ENCODE assay signal across 12 mouse cellular contexts in genomic region chr2:145691367-145692009, GRCm38 (mm10).
"Had no signal": no experiment of that assay in that cellular context is flagged by ENCODE, and none has a peak within 500 bp of the region (broad histone marks: within the 10 kb centered on the region; RNA-seq: fewer than 3 reads in every experiment).

No protein-coding gene starts in this region.

- H3K36me3 ChIP-seq: limb, embryonic 13.5 days; liver, embryonic 15.5 days; midbrain, embryonic 13.5 days had no signal

- H3K4me1 ChIP-seq: liver, embryonic 15.5 days; midbrain, embryonic 13.5 days had no signal

- H3K4me2 ChIP-seq: limb, embryonic 13.5 days; liver, embryonic 15.5 days; midbrain, embryonic 13.5 days had no signal

- H3K27me3 ChIP-seq: limb, embryonic 13.5 days; liver, embryonic 15.5 days; midbrain, embryonic 13.5 days had no signal

- DNase-seq: kidney, adult 11 months; kidney, adult 9 months; kidney, postnatal 36 days; left cerebral cortex, postnatal 4 days; right cerebral cortex, postnatal 25 days; thymus, adult 18-20 months; thymus, postnatal 14 days had no signal

- H3K27ac ChIP-seq: layer of hippocampus, adult 2 months; limb, embryonic 13.5 days; liver, embryonic 15.5 days; macrophage; midbrain, embryonic 13.5 days had no signal

- H3K9me3 ChIP-seq: limb, embryonic 13.5 days; liver, embryonic 15.5 days; midbrain, embryonic 13.5 days had no signal

- ATAC-seq: midbrain, embryonic 13.5 days had no signal

- H3K4me3 ChIP-seq: layer of hippocampus, adult 2 months; limb, embryonic 13.5 days; liver, embryonic 15.5 days; midbrain, embryonic 13.5 days had no signal

- H3K9ac ChIP-seq: limb, embryonic 13.5 days; liver, embryonic 15.5 days; midbrain, embryonic 13.5 days had no signal
